Mouse (Mus musculus) left cerebral cortex, postnatal 25 days (tissue): ENCODE data around the gene Dact2. TPM values are rescaled to one million over a fixed set of nuclear protein-coding genes. Genes with fewer than 3 reads are reported as not detected.

Source experiments
- DNase-seq, 2 experiments: peaks; one replicate each; pipeline ENCODE4 v3.0.0; 2022; ENCODE audit warnings: low spot score in 2 of 2, mixed read lengths in 1 of 2
- intact Hi-C: fragments of 180-260 bp; cut with DNase I; formaldehyde crosslinking; loops from one replicate; pipeline ENCODE4 v1.15.1; 2025
- total RNA-seq, 2 experiments: library from RNA; stranded (reverse); gene quantifications; 2 replicates each; pipeline ENCODE4 v1.2.3; 2021

Gene Dact2
- total RNA-seq, 2 experiments from 2014 or later, result 80.7 to 87.1 TPM

- intact Hi-C loops, result no loop called here
- peak in 1 of 2 experiments; percentile 74 for DNase-seq
These were observed 25.2 kb downstream of the Dact2 start for GRCm38 (mm10) chr17:14178911-14179310.

GRCm38 (mm10) chr17:14178475-14178874 is 25.6 kb downstream of the Dact2 start:
- no peak for DNase-seq
- intact Hi-C loops, result no loop called here

GRCm38 (mm10) chr17:14178049-14178448 is 26.1 kb downstream of the Dact2 start:
- intact Hi-C loops, result no loop called here
- DNase-seq, result no peak

- intact Hi-C loops, result no loop called here
These were observed 27.1 kb downstream of the Dact2 start for GRCm38 (mm10) chr17:14177018-14177417.

GRCm38 (mm10) chr17:14175704-14176103 is 28.4 kb downstream of the Dact2 start:
- intact Hi-C loops, result loop anchor here (2.0 kb wide), 2 partner anchors 29 to 73 kb away; partner anchors contain the start of gene Dact2
- DNase-seq, result peak; percentile 77 to 98

More at GRCm38 (mm10) chr17:14177018-14177417, 27.1 kb downstream of the Dact2 start:
- DNase-seq, result no peak

- no peak for DNase-seq
- intact Hi-C loops, result loop anchor here (2.0 kb wide), 2 partner anchors 30 to 74 kb away; partner anchors contain the start of gene Dact2
These were observed 29.1 kb downstream of the Dact2 start for GRCm38 (mm10) chr17:14175019-14175418.

GRCm38 (mm10) chr17:14174401-14174800 is 29.7 kb downstream of the Dact2 start:
- peak in 1 of 2 experiments; percentile 35 for DNase-seq
- intact Hi-C loops, result loop anchor here (2.0 kb wide), 2 partner anchors 30 to 74 kb away; partner anchors contain the start of gene Dact2

GRCm38 (mm10) chr17:14173459-14173858 is 30.6 kb downstream of the Dact2 start:
- no peak for DNase-seq
- intact Hi-C loops, result no loop called here

GRCm38 (mm10) chr17:14172731-14173130 is 31.4 kb downstream of the Dact2 start:
- DNase-seq, result no peak
- intact Hi-C loops, result no loop called here

- intact Hi-C loops, result no loop called here
- no peak for DNase-seq
These were observed 31.9 kb downstream of the Dact2 start for GRCm38 (mm10) chr17:14172184-14172583.

GRCm38 (mm10) chr17:14170961-14171479 is 33.1 kb downstream of the Dact2 start:
- intact Hi-C loops, result no loop called here
- DNase-seq, result no peak

- no peak for DNase-seq
- intact Hi-C loops, result loop anchor here (5.0 kb wide), 1 partner anchor 203 kb away; no protein-coding TSS in a partner anchor
These were observed 34.7 kb downstream of the Dact2 start for GRCm38 (mm10) chr17:14169431-14169830.

- intact Hi-C loops, result loop anchor here (5.0 kb wide), 1 partner anchor 205 kb away; no protein-coding TSS in a partner anchor
- no peak for DNase-seq
These were observed 36.5 kb downstream of the Dact2 start for GRCm38 (mm10) chr17:14167594-14167993.

GRCm38 (mm10) chr17:14166746-14167432 is 37.2 kb downstream of the Dact2 start:
- intact Hi-C loops, result loop anchor here (5.0 kb wide), 1 partner anchor 205 kb away; no protein-coding TSS in a partner anchor
- no peak for DNase-seq

GRCm38 (mm10) chr17:14165934-14166610 is 38.0 kb downstream of the Dact2 start:
- peak in 1 of 2 experiments; percentile 75 for DNase-seq
- intact Hi-C loops, result loop anchor here (2.0 to 5.0 kb wide), 2 partner anchors 37 to 206 kb away; no protein-coding TSS in a partner anchor

GRCm38 (mm10) chr17:14165332-14165876 is 38.7 kb downstream of the Dact2 start:
- peak; percentile 63 to 85 for DNase-seq
- intact Hi-C loops, result loop anchor here (2.0 to 5.0 kb wide), 2 partner anchors 37 to 207 kb away; no protein-coding TSS in a partner anchor

GRCm38 (mm10) chr17:14160846-14161245 is 43.3 kb downstream of the Dact2 start:
- intact Hi-C loops, result no loop called here
- no peak for DNase-seq

- DNase-seq, result no peak
- intact Hi-C loops, result no loop called here
These were observed 46.3 kb downstream of the Dact2 start for GRCm38 (mm10) chr17:14157779-14158195.
